Mouse (Mus musculus) ovary, postnatal 14 days (tissue): ENCODE measurements around the gene Cfhr2.
"Not testable (repeated sequence)": the region's sequence is repeated elsewhere in the genome, so short reads cannot be mapped to it uniquely, and the experiment has no call there.

Experiments
- DNase-seq: peaks from one replicate; pipeline ENCODE4 v3.0.0; 2022; ENCODE audit warnings: low spot score

Gene Cfhr2

GRCm38 (mm10) chr1:139858548-139858947 lies at the start of gene Cfhr2:
TSS of gene Cfhr2 (minus strand) at chr1:139858702.
- DNase-seq: no peak

- DNase-seq: no peak
Measured at GRCm38 (mm10) chr1:139863751-139864150, 5.2 kb upstream of the Cfhr2 start.

- DNase-seq: no peak
Measured at GRCm38 (mm10) chr1:139860176-139860575, 1.7 kb upstream of the Cfhr2 start.

GRCm38 (mm10) chr1:139839699-139840098 lies 18.8 kb downstream of the Cfhr2 start:
- no peak for DNase-seq

- DNase-seq: no peak
Measured at GRCm38 (mm10) chr1:139839290-139839689, 19.2 kb downstream of the Cfhr2 start.

- no peak for DNase-seq
Measured at GRCm38 (mm10) chr1:139808594-139808993, 49.9 kb downstream of the Cfhr2 start.

- DNase-seq: no peak
Measured at GRCm38 (mm10) chr1:139781143-139781542, 77.4 kb downstream of the Cfhr2 start, which contains the start of gene Gm4788. TSS of gene Gm4788 (minus strand) at chr1:139781243.

- DNase-seq: not testable (repeated sequence)
Measured at GRCm38 (mm10) chr1:139769913-139770312, 88.6 kb downstream of the Cfhr2 start.
